Mouse (Mus musculus) stomach, embryonic 15.5 days (tissue): ENCODE measurements around the gene Drc7. TPM values are rescaled to one million over a fixed set of nuclear protein-coding genes. Genes with fewer than 3 reads are reported as not detected.

Experiments used
- ATAC-seq: fragments of 200-750 bp; cut with Nextera tagmentation; 2 replicates; pipeline ENCODE4 v1.8.0; 2017; ENCODE audit warnings: low read depth, moderate number of reproducible peaks, moderate TSS enrichment; ENCODE audit not compliant: insufficient read depth, low FRiP score
- H3K27ac ChIP-seq: fragments of 300-500 bp; sonication (generic); 2 replicates; pipeline ENCODE4 v1.5.1; 2015; ENCODE audit warnings: mild to moderate bottlenecking, inconsistent platforms
- H3K27me3 ChIP-seq: fragments of 300-500 bp; sonication (generic); replicated peaks from 2 replicates; pipeline ENCODE4 v1.6.1; 2015; ENCODE audit warnings: inconsistent platforms
- H3K36me3 ChIP-seq: fragments of 300-500 bp; sonication (generic); 2 replicates; pipeline ENCODE4 v1.6.1; 2015; ENCODE audit warnings: inconsistent platforms
- H3K4me1 ChIP-seq: fragments of 300-500 bp; sonication (generic); 2 replicates; pipeline ENCODE4 v1.6.1; 2015; ENCODE audit warnings: inconsistent platforms
- H3K4me2 ChIP-seq: fragments of 300-500 bp; sonication (generic); 2 replicates; pipeline ENCODE4 v1.6.1; 2015; ENCODE audit warnings: mild to moderate bottlenecking, inconsistent platforms
- H3K4me3 ChIP-seq: fragments of 300-500 bp; sonication (generic); replicated peaks from 2 replicates; pipeline ENCODE4 v1.5.1; 2015; ENCODE audit warnings: inconsistent platforms
- H3K9ac ChIP-seq: fragments of 300-500 bp; sonication (generic); 2 replicates; pipeline ENCODE4 v1.6.1; 2015; ENCODE audit warnings: inconsistent platforms
- H3K9me3 ChIP-seq: fragments of 300-500 bp; sonication (generic); 2 replicates; pipeline ENCODE4 v1.6.1; 2016; ENCODE audit warnings: inconsistent platforms
- WGBS: fragments of 180-500 bp; shearing (Covaris S2); methylation state at CpG from one replicate; pipeline ENCODE4 v1.1.7; 2015; 5-methylcytosine and 5-hydroxymethylcytosine counted together
- polyA plus RNA-seq: library from polyadenylated mRNA; unstranded; fragments of >200 nt; fragmentation: Nextera tagmentation; extraction: Ambion mirVana; gene quantifications from 2 replicates; pipeline ENCODE4 v1.2.1, GENCODE M21; 2015

The Drc7 gene
- polyA plus RNA-seq, 1 experiment from 2014 or later = 0.08 TPM

- Histone ChIP-seq H3K27ac (no peak overlapping the region), H3K36me3 (no peaks in the 10 kb centered on the region), H3K4me3 (no peak overlapping the region), H3K4me1 (no peaks in the 10 kb centered on the region), H3K27me3 (no peaks in the 10 kb centered on the region), H3K9me3 (no peaks in the 10 kb centered on the region), H3K9ac (no peak overlapping the region), H3K4me2 (no peak overlapping the region)
- ATAC-seq = peak; percentile 83
- 59% methylated on average over 7 of the region's 7 CpGs for WGBS
Measured at GRCm38 (mm10) chr8:95037106-95037925, 17.6 kb upstream of the Drc7 start.

GRCm38 (mm10) chr8:95041883-95042784, 12.8 kb upstream of the Drc7 start:
- Histone ChIP-seq H3K36me3 (no peaks in the 10 kb centered on the region), H3K27me3 (no peaks in the 10 kb centered on the region), H3K4me1 (no peaks in the 10 kb centered on the region; the same call in 1 of the 2 replicates), H3K4me2 (no peak overlapping the region), H3K27ac (peak overlapping the region; percentile 70), H3K9me3 (no peaks in the 10 kb centered on the region), H3K4me3 (no peak overlapping the region), H3K9ac (no peak overlapping the region)
- peak; percentile 67 for ATAC-seq
- 48% methylated on average over 6 of the region's 6 CpGs for WGBS

DNA sequence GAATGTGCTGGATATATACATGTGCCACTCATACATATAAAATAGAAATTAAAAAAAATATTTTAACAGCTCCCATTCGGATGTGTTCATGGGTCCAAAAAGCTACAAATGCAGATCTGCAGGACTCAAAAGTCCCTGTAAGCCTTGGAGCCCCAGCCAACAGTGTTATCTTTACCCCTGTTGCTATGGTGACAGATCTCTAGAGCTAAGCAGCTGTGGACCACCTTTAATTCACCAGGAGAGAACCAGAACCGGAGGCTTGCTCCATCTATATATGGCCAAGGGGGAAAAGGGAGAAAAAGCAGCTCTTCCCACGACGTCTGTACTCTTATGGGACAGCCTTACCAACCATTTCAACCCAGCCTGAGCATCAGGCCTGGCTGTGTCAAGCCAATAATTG, 10.1 kb upstream of the Drc7 start:
- WGBS = 56% methylated on average over 4 of the region's 4 CpGs
- H3K4me1 ChIP-seq = no peaks in the 10 kb centered on the region; the same call in 1 of the 2 replicates
- H3K9me3 ChIP-seq = no peaks in the 10 kb centered on the region
- no peaks in the 10 kb centered on the region for H3K36me3 ChIP-seq
- H3K4me3 ChIP-seq = no peak overlapping the region
- H3K27ac ChIP-seq = no peak overlapping the region
- no peak overlapping the region for H3K4me2 ChIP-seq
- no peak for ATAC-seq
- no peaks in the 10 kb centered on the region for H3K27me3 ChIP-seq
- no peak overlapping the region for H3K9ac ChIP-seq

GRCm38 (mm10) chr8:95046982-95047381, 7.9 kb upstream of the Drc7 start:
- no peaks in the 10 kb centered on the region for H3K36me3 ChIP-seq
- H3K4me3 ChIP-seq = no peak overlapping the region
- H3K27ac ChIP-seq = no peak overlapping the region
- no peaks in the 10 kb centered on the region for H3K9me3 ChIP-seq
- H3K4me2 ChIP-seq = no peak overlapping the region
- no peak overlapping the region for H3K9ac ChIP-seq
- no peaks in the 10 kb centered on the region for H3K27me3 ChIP-seq
- ATAC-seq = no peak
- no peaks in the 10 kb centered on the region; the same call in 1 of the 2 replicates for H3K4me1 ChIP-seq
- 53% methylated on average over 3 of the region's 3 CpGs for WGBS

DNA sequence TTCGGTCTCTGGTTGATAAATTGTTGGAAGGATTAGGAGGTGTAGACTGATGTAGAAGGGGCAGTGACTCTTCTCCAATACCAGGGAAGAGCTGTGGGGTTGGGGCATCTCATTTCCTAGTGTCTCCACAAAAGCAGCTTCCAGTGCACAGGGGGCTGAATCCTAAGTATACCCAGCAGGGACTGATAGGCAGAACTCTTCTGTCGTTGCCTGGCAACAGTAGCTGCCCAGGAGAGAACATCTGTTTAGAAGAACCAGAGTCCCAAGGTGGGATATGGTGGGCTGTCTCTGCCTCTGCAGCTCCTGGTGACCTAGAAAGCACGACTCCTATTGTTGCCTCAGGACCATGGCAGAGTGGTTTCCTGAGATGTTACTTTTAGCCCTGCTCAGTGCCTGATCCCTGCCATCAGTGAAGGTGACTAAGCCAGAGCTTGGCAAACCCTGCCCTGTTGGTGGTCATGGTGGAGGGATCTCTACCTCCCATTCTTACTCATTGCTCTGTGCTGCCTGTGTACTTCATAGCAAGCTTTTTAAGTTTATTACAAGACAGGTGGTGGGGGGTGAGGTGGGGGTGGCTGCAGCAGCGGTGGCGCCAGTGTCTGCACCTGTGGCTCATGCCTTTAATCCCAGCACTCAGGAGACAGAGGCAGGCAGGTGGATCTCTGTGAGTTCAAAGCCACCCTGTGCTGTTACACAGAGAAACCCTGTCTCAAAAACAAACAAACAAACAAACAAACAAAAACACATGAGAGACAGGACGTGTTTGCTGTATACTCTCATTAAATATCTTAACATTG, 6.8 kb upstream of the Drc7 start:
- Histone ChIP-seq H3K9ac (no peak overlapping the region), H3K4me1 (no peaks in the 10 kb centered on the region; the same call in 1 of the 2 replicates), H3K27me3 (no peaks in the 10 kb centered on the region), H3K36me3 (no peaks in the 10 kb centered on the region), H3K9me3 (no peaks in the 10 kb centered on the region), H3K4me3 (no peak overlapping the region), H3K27ac (no peak overlapping the region), H3K4me2 (no peak overlapping the region)
- no peak for ATAC-seq
- WGBS = 59% methylated on average over 6 of the region's 6 CpGs

- no peak overlapping the region for H3K4me3 ChIP-seq
- ATAC-seq = no peak
- WGBS = 58% methylated on average over 2 of the region's 2 CpGs
- H3K27me3 ChIP-seq = no peaks in the 10 kb centered on the region
- H3K9ac ChIP-seq = no peak overlapping the region
- H3K36me3 ChIP-seq = no peaks in the 10 kb centered on the region
- H3K4me1 ChIP-seq = no peaks in the 10 kb centered on the region; the same call in 1 of the 2 replicates
- no peaks in the 10 kb centered on the region for H3K9me3 ChIP-seq
- H3K27ac ChIP-seq = no peak overlapping the region
- no peak overlapping the region for H3K4me2 ChIP-seq
Measured at GRCm38 (mm10) chr8:95049636-95050035, 5.3 kb upstream of the Drc7 start.

- 50% methylated on average over 6 of the region's 6 CpGs for WGBS
- ATAC-seq = no peak
Measured at GRCm38 (mm10) chr8:95054438-95054837, 465 bp upstream of the Drc7 start.

GRCm38 (mm10) chr8:95056414-95056813, 1.5 kb downstream of the Drc7 start:
- Histone ChIP-seq H3K9ac (no peak overlapping the region), H3K27me3 (no peaks in the 10 kb centered on the region), H3K4me3 (no peak overlapping the region), H3K4me2 (no peak overlapping the region), H3K27ac (no peak overlapping the region), H3K36me3 (no peaks in the 10 kb centered on the region), H3K9me3 (no peaks in the 10 kb centered on the region), H3K4me1 (no peaks in the 10 kb centered on the region)
- peak; percentile 32; the same call in 1 of the 2 replicates for ATAC-seq
- WGBS = 79% methylated on average over 5 of the region's 5 CpGs

More at GRCm38 (mm10) chr8:95054438-95054837, 465 bp upstream of the Drc7 start:
- Histone ChIP-seq H3K4me3 (no peak overlapping the region), H3K9ac (no peak overlapping the region), H3K36me3 (no peaks in the 10 kb centered on the region), H3K4me1 (no peaks in the 10 kb centered on the region), H3K4me2 (no peak overlapping the region), H3K27me3 (no peaks in the 10 kb centered on the region), H3K27ac (no peak overlapping the region), H3K9me3 (no peaks in the 10 kb centered on the region)

DNA sequence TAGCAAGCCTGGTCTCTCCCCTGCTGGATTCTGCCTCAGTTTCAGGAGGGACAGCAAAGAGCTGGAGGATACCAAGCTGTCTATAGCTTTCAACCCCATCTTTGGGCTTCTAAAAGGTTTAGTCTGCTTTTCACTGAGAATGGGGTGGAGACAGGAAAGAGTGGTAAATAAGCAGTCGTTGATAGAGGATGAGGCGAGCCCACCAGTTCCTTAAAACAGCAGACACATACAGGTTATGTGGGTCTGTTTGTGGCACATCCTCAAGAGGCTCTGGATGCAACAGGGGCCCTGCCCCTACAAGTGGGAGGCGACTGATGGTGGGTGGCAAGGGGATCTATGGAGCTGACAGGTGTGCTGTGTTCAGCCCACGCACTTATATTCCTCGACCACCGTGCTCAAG, 3.8 kb downstream of the Drc7 start:
- 74% methylated on average over 6 of the region's 6 CpGs for WGBS
- H3K27ac ChIP-seq = no peak overlapping the region
- no peaks in the 10 kb centered on the region for H3K4me1 ChIP-seq
- H3K27me3 ChIP-seq = no peaks in the 10 kb centered on the region
- ATAC-seq = no peak
- H3K9me3 ChIP-seq = no peaks in the 10 kb centered on the region
- no peak overlapping the region for H3K4me2 ChIP-seq
- H3K9ac ChIP-seq = no peak overlapping the region
- H3K36me3 ChIP-seq = no peaks in the 10 kb centered on the region
- no peak overlapping the region for H3K4me3 ChIP-seq

DNA sequence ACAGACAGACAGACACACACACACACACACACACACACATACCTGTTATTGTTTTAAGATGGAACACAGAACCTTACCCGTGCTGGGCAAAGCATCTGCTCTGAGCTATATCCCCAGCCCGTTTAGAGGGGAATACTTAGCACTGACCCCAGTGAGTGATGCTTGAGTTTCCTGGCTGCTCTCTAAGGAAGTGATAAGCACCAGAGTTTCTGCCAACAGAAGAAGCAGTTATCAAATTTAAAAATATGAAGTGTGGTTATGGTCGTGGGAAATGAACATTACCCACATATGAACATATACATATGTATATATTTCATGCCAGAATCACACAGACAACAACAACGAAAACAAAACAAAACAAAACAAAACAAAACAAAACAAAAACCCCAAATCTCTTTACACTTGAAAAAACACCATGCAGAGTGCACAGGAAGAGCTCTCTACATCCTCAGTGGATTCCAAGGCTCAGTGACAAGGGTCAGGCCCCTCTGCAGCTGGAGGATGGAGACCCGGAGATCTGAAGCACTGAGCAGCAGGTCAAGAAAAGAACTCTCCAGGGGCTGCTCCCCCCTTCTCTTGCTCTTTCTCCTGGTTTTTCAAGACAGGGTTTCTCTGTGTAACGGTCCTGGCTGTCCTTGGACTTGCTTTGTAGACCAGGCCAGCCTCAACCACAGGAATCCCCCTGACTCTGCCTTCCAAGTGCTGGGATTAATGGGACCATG, 5.1 kb downstream of the Drc7 start:
- Histone ChIP-seq H3K27ac (no peak overlapping the region), H3K4me3 (no peak overlapping the region), H3K27me3 (no peaks in the 10 kb centered on the region), H3K9ac (no peak overlapping the region), H3K4me2 (no peak overlapping the region), H3K36me3 (no peaks in the 10 kb centered on the region), H3K9me3 (no peaks in the 10 kb centered on the region), H3K4me1 (no peaks in the 10 kb centered on the region)
- 58% methylated on average over 6 of the region's 6 CpGs for WGBS
- ATAC-seq = no peak

GRCm38 (mm10) chr8:95064531-95064930, 9.6 kb downstream of the Drc7 start:
- no peaks in the 10 kb centered on the region for H3K9me3 ChIP-seq
- H3K9ac ChIP-seq = no peak overlapping the region
- no peak for ATAC-seq
- H3K4me1 ChIP-seq = no peaks in the 10 kb centered on the region
- H3K4me2 ChIP-seq = no peak overlapping the region
- no peaks in the 10 kb centered on the region for H3K36me3 ChIP-seq
- no peaks in the 10 kb centered on the region for H3K27me3 ChIP-seq
- WGBS = 81% methylated on average over 2 of the region's 2 CpGs
- no peak overlapping the region for H3K4me3 ChIP-seq
- H3K27ac ChIP-seq = no peak overlapping the region
